Mouse (Mus musculus) naive thymus-derived CD4-positive, alpha-beta T cell, adult 2 months (primary cell): ENCODE data around the gene Ttll3.
A peak's percentile ranks its signal among the peaks of the same experiment; 100 is the strongest.

ENCODE experiments used
- DNase-seq: peaks from one replicate; pipeline ENCODE4 v3.0.0-alpha.2; 2011; ENCODE audit warnings: low read depth

Gene Ttll3

DNA sequence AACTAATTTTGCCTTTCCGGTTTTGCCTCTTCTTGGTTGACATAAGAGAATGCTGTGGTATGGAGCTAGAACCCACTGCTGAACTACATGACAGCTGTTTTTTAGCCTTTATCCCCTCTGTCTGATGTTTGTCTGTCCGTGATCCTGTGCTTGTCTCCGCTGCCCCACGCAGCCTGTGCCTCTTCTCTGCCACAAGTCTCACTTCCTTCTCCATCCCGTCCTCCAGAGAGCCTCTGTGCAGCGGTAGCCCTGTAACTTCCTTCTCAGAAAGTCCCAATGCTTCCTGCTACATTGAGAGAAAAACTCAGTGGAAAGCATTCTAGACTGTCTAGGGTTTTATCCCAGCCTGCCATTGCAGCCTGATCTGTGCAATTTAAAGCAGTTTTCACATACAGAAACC is 9.8 kb upstream of the Ttll3 start:
- peak; percentile 29 for DNase-seq

GRCm38 (mm10) chr6:113380480-113380879 is 8.6 kb upstream of the Ttll3 start:
- no peak for DNase-seq

- no peak for DNase-seq
Measured at GRCm38 (mm10) chr6:113384351-113384927, 4.6 kb upstream of the Ttll3 start.

- no peak for DNase-seq
Measured at GRCm38 (mm10) chr6:113385160-113385714, 3.8 kb upstream of the Ttll3 start.

DNA sequence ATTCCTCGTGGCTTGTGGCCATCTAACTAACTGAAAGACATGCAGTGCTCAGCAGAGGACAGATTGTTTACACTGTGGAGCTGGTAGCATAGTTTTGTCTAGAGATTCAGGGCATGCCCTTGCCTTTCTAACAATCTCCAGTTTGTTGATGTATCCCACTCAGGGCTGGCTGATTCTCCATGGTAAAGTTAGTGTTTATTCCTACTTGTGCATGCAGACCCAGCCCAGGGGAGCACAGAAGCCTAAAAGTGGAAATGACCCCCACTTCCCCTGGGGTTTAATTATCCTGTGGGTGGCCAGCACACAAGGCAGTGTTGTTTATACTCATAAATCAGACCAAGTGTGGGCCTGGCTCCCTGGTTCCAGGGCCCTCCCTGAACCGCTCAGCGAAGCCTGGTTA is 3.0 kb upstream of the Ttll3 start:
- DNase-seq, result no peak

GRCm38 (mm10) chr6:113390715-113391114 is 1.7 kb downstream of the Ttll3 start:
- DNase-seq, result no peak

GRCm38 (mm10) chr6:113392015-113392386 is 2.9 kb downstream of the Ttll3 start:
- no peak for DNase-seq

DNA sequence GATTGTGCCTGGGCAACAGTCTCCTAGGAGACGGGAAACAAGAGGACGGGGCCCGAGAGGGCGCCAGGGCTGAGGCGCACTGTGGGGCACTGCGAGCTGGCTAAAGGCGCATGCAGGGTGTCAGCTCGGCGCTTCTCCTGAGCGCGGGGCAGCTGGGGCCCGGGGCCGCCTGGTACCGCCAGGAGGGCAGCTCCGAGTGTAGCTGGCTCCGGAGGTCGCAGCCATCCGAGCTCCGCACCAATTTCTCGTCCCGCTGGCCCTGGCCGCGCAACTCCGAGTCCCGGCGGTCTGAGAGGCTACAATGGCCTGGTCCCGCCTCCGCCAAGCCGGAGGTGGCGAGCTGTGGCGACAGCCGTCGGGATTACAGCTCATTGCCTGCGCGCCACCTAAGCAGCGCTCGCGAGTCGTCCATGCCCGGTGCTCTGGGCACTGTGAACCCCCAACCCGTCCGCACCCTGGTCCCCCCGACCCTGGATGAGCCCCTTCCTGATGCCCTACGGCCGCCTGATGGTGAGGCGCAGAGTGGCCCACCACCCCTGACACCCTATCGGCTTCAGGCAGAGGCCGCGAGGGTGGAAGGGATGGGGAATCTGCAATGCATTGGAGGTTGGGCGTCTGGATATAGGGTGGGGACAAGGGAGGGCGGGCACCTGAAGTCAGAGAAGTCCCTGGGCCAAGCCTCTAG is 3.5 kb downstream of the Ttll3 start:
- no peak for DNase-seq

DNA sequence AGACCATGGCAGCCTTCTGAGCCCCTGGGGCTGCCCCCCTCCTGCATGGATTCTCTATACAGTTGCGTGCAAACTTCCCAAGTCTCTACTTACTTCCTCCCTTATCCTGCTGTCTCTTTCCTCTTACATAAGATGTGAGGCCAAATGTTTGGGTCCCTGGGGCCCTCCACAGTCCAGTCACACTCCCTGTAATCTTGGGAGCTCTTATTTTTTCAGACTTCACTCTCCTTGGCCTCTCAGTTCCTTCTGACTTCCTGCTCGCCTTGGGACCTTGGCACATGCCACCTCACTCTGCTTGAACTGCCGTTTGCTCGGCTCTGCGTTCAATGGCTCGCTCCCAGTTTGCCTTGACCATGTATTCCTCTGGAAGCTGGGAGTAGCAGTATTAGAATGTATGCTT is 4.9 kb downstream of the Ttll3 start:
- no peak for DNase-seq

DNA sequence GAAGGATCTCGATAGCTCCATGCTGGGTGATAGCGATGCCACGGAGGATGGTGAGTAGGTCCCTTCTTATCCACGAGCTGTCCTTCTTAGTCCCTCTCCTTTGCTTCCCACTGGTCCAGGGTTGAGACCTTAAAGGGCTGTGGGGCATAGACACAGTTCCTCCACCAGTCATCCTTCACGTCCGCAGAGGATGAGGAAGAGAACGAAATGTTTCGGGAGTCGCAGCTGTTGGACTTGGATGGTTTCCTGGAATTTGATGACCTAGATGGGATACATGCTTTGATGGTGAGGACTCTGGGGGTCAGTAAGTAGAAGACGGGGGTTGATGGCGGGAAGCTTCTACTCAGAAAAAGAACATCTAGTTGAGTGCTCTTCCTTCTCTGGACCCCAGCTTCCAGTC is 5.8 kb downstream of the Ttll3 start:
- no peak for DNase-seq

- no peak for DNase-seq
Measured at GRCm38 (mm10) chr6:113395501-113395900, 6.4 kb downstream of the Ttll3 start.

- no peak for DNase-seq
Measured at GRCm38 (mm10) chr6:113396270-113397030, 7.4 kb downstream of the Ttll3 start.

- no peak for DNase-seq
Measured at GRCm38 (mm10) chr6:113402094-113402493, 13.0 kb downstream of the Ttll3 start.

GRCm38 (mm10) chr6:113404649-113405448 is 15.8 kb downstream of the Ttll3 start:
- DNase-seq, result no peak

DNA sequence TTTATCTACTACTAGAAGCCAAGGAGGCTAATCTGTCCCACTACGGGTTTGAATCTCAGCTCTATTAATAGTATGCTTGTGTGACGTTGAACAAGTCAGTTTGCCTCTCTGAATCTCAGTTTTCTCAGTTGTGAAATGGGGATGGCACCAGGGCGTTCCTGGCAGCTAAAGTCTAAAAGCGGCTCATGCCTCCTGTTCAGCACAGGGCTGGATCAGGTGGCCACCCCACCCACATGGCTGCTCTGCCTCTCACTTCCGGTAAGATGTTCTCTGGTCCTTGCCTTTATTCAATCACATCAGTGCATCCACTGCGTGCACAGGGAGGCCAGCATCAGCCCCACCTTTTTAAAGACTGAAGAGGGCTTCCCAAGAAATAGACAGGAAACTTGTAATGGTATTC is 16.4 kb downstream of the Ttll3 start:
- DNase-seq, result no peak

DNA sequence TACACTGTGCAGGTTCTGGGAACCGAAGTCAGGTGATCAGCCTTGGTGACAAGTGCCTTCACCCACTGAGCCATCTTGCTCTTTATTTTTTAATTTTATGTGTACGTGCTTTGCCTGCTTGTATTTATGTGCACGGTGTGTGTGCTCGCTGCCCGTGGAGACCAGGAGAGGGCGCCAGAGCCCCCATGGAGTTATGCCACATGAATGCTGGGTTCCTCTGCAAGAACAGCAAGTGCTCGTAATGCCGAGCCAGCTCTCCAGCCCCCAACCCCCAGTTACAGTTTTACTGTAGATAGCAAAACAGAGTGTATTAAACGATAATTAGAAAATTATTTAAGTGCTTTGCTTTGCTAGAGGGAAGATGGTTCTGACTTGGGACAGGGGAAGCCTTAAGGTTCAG is 17.6 kb downstream of the Ttll3 start:
- DNase-seq, result no peak

GRCm38 (mm10) chr6:113410001-113410400 is 20.9 kb downstream of the Ttll3 start:
- DNase-seq, result no peak

DNA sequence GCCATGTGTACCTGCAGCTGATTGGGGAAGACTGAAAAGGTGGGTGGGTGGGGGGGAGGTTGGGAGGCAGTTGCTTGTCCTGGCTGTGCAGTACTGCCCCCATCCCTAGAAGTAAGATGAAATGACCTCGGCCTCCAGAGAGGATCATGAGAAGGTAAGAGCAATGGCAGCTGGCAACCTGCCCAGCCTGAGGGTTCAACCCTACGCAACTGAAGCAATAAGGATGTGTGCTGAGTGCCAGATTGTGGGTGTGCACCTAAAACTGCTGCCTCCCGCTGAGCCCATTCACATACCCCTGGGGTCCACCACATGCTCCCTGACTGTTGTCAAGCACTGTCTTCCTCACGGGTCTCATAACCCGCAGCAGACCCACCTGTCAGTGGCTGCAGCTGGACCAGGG is 27.4 kb downstream of the Ttll3 start:
- DNase-seq, result no peak

- no peak for DNase-seq
Measured at GRCm38 (mm10) chr6:113418441-113419198, 29.6 kb downstream of the Ttll3 start.

DNA sequence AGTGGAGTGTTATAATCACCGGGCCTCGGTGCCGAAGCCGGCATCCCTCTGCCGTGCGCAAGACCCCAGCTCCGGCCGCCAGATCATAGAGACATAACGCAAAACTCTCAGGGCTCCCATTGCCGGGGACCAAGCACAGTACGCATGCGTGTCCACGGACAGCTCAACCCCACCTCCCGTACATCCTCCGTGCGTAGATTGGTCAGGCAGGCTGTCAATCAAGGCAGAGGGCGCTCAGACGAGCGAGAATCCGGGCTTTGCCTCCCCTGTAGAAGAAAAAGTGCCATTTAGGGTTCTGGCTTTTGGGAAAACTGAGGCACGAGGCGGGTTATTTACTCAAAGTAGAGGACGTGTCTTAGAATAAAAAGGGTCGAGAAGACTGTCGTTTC is 30.1 kb downstream of the Ttll3 start, which contains the start of gene Rpusd3:
TSS of gene Rpusd3 (minus strand) at position 142 of the 389 bp plus-strand sequence.
- peak; percentile 99 for DNase-seq

- no peak for DNase-seq
Measured at GRCm38 (mm10) chr6:113423000-113423399, 33.9 kb downstream of the Ttll3 start.
